Mouse (Mus musculus): ENCODE data around the gene Cfap65.

The Cfap65 gene

DNA sequence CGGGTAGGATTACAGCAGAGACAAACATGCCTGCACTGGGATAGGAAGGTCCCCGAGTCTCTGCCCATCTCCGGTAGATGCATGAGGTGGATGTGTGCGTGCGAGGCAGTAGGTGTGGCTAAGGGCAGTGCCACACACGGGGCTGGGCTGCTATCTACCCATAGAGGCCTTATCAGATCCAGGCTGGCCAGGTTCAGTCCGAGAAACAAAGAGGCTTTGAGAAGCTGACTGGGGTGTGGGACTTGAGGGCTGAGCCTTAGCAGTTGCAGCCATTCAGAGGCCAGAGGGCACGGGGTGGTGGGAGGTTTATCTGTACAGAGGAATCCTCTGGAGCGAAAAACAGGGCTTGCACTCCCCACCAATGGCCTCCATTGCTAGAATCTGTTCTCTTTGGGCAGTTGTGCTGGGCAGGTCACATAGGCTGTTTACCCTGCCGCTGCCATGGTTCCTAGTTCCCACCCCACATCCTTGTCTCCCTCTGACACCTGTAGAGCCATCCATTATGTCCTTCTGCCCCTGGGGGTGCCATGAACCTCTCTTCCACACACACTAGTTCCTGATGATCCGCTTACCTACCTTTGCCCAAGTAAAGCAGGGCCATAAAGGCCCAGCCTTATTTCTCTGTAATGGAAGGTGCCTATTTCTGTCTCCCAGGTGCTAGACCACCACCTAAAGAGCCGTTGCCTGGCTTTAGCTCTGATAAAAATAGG lies 6.4 kb upstream of the Cfap65 start:
- no peak for ATAC-seq (ENCODE audit: insufficient number of reproducible peaks, low FRiP score, low TSS enrichment)

- no peak for ATAC-seq (ENCODE audit: insufficient number of reproducible peaks, low FRiP score, low TSS enrichment)
Measured at GRCm38 (mm10) chr1:74939762-74940161, 4.4 kb upstream of the Cfap65 start.

DNA sequence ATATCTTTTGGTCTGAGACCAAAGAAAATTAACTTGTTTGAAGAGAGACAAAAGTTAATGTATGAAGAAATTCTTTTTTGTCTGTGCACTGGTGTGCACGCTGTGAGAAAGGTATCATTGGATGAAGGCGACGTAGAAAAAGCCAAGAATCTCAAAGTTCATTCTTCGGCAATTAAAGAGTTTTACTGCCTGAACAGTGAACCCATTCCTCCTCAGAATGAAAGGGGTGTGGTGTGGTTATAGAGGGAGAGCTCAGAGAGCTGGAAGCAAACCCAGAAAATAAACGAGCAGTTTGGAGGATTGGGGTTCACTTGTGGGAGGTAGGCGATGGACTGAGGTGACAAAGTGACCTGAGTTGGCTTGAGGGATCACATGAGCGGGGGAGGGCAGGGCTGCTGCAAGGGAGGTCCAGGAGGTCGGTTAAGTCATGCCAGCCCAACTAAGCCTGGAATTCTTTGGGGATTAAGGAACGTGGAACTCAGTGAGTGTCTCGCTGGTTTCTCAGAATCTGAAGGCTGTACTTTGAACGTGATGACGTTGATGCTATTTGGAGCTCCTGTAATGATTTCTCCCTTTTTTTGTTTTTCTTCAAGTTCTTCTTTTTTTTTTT lies 927 bp upstream of the Cfap65 start:
- no peak for ATAC-seq (ENCODE audit: insufficient number of reproducible peaks, low FRiP score, low TSS enrichment)

DNA sequence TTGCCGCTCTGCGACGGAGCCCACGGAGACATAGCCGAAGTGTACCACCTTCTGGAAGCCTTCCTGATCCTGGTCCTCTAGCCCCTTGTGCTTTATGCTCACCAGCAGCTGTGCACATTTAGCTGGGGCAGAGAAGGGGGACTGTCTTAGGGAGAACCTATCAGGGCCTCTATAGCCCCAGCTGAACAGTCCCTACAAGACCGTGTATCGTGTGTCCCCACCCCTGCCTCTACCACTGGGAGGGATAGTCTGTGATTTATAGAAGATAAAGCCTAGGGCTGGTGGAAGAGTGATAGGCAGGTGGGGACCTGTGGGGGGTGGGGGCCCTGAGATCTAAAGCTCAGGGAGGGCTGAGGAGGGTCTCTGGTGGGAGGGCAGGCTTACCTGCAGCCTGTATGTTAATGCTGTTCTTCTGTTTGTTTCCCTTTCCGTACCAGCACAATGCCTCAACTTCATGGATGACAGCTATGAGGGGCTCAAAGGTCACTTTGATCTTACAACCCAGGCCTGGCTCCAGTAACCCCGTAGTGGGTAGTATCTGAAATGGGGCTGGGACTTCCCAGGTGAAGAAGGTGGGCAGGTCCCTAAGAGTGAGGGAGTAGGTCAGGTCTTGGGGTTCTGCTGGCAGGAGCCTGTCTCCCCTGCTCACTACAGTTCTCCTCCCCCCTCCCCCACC lies 7.6 kb downstream of the Cfap65 start:
- ATAC-seq (ENCODE audit: insufficient number of reproducible peaks, low FRiP score, low TSS enrichment), result no peak

DNA sequence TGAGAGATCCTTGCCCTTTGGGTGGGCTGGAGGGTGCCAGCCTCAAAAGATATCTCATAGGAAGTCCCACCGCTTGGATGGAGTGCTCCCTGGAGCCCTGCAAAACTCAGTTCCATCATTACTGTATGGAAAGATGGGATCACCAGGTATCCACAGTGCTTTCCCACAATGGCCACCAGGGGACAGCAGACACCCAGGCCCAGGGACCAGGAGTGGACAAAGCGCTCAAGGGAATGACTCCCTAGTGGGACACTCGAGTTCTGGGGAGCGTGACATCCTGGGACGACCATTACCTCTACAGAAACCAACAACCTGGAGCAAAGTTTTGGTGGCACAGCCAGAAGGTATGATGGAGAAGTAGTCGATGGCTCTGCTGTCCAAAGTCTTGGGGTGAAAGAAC lies 8.7 kb downstream of the Cfap65 start:
- ATAC-seq (ENCODE audit: insufficient number of reproducible peaks, low FRiP score, low TSS enrichment), result 0 out of 2 replicates have a peak, but pooled peaks have one; percentile 49

DNA sequence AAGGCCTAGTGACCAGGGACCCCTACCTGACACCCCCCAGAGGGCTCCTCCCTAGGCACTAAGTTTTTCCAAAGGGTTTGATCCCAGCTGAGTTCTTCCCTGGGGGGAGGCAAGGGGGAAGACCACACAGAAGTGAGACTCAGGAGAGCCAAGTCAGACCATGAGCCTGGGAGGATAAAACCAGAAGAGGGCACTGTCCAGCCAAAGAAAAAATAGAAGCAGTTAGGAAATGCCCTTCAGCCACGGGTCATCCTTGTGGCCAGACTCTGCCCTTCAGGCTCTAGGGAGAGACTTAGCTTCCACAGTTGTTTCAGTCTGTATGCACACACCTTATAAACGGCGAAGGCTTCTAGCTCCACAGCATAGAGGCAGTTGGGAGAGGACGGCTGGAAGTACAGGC lies 10.9 kb downstream of the Cfap65 start:
- no peak for ATAC-seq (ENCODE audit: insufficient number of reproducible peaks, low FRiP score, low TSS enrichment)

DNA sequence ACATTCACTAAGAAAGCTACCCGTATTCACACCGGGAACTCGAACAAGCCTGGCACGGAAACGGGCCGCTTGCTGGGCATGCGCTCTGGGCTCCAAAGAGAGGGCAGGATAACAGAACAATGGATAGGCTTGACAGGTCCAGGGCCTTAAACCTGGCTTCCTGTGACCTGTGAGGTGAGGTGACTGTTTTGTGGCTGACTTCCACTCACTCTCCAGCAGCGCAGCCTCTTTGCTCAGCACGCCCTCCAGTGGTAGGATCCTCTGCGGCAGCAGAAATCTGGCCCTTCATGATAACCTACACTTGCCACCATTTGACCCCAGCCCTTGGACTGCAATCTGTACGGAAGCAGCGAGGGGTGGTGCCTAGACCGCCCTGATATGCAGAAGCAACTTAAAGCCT lies 19.7 kb downstream of the Cfap65 start:
- no peak for ATAC-seq (ENCODE audit: insufficient number of reproducible peaks, low FRiP score, low TSS enrichment)

- no peak for ATAC-seq (ENCODE audit: insufficient number of reproducible peaks, low FRiP score, low TSS enrichment)
Measured at GRCm38 (mm10) chr1:74902191-74902590, 33.2 kb downstream of the Cfap65 start.

GRCm38 (mm10) chr1:74901686-74902085 lies 33.7 kb downstream of the Cfap65 start:
- no peak for ATAC-seq (ENCODE audit: insufficient number of reproducible peaks, low FRiP score, low TSS enrichment)

DNA sequence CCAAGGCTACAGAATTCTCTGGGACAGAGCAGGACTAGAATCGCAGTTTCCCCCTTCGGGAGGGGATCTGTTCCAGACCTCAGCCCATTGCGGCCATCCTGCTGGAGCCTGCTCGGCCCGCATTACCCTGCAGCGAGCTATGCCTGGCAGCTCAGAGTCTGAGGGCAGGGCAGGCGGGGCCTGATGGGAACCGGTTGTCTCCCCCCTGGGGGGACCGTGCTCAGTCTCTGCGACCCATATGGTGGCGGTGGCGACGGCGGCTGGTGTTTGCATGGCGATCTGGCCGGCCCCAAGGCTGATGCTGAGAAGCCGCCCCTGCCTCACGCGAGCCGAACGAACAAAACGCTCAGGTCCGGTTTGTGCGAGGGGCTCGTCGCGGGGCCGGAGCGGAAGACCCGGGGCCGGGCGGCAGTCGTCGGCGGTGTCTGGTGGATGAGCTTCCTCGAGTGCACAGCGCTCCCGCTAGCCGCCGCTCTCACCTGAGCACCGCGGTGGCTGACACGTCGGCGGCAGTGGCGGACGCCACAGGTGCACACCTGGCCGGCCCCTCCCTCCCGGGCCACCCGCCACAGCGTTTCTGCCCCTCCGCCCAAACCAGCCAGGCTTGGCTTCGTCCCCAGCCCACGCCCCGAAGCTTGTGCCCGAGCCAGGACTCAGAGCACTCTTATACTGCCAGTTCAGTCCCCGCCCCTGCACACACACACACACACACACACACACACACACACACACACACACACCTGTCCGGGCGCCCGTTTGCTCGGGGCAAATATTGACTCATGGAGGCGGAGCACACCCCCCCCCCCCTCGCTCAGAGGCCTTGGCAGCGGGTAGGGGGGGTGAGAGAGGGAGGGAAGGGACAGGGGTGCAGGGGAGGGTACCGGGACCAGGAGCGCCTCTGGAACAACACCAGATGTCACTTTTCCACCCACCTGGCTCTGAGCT lies 34.8 kb downstream of the Cfap65 start:
- no peak for ATAC-seq (ENCODE audit: insufficient number of reproducible peaks, low FRiP score, low TSS enrichment)

DNA sequence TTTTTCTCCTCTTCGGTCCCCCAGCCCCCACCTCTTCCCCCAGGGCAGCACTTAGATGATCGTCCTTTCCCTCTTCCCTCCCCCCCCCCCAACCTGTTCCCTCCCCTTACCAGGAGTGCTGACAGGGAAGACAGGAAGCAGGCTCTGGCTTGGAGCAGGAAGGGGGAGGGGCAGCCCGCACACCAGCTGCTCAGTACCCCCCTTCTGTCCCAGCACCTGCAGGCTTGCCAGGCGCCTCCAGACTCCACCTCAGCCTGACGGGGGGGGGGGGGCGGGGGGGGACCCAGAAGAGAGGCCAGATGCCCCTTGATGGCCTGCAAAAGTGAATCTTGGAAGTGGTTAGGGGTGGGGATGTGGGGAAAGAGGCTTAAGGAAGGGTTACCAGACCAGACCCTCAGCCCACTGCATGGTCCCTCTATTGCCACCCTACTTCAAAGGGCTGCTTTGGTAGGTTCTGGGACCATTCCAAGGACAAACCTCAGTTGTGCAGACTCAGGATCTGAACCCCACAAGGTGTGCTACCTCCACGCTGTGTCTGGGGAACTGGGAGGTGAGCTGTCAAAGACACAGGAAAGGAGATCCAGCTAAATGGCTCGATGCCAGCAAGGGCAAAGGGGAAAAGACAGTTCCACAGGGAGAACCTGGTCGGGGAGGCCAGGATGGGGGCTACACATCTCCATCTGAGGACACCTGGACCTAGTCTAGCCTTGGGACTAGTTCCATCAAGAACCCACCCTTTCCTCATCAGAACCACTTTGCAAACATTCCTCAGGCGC lies 36.6 kb downstream of the Cfap65 start:
- no peak for ATAC-seq (ENCODE audit: insufficient number of reproducible peaks, low FRiP score, low TSS enrichment)

- no peak for ATAC-seq (ENCODE audit: insufficient number of reproducible peaks, low FRiP score, low TSS enrichment)
Measured at GRCm38 (mm10) chr1:74897976-74898375, 37.4 kb downstream of the Cfap65 start.

- ATAC-seq (ENCODE audit: insufficient number of reproducible peaks, low FRiP score, low TSS enrichment), result no peak
Measured at GRCm38 (mm10) chr1:74894966-74895365, 40.4 kb downstream of the Cfap65 start.

DNA sequence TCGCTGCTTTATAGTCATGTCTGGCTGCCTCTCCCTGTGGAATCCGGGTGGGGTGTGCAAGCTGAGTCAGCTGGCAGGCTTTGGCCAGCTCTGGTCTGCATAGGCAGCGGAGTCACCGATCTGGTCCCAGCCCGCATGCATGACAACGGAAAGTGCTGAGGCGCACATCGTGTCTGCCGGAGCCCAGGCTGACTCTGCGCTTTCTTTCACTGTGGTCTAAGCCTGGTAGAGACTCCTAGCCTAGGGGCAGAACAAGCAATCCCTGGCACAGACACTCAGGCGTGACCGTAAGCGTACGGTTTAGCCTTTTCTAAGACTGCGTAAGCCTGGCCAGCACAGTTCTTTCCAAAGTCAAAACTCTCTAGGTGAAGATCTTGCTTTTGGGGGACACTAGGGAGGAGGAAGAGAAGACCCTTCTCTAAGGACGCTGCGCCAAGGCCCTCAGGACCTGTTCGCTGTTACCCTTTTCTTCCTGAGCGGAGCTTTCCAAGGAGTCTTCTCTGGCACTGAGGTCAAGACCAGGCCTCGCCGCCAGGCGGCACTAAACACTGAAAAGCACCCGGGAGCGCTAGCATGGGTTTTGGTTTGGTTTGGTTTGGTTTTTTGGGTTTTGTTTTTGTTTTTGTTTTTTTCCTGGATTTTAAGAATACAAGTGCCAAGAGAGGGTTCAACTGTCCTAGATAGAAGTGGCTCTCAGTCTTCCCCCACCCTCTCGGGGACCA lies 42.1 kb downstream of the Cfap65 start, which contains the start of gene Cryba2:
TSS of gene Cryba2 (minus strand) at position 10 of the 722 bp plus-strand sequence.
- peak; percentile 67 for ATAC-seq (ENCODE audit: insufficient number of reproducible peaks, low FRiP score, low TSS enrichment)

DNA sequence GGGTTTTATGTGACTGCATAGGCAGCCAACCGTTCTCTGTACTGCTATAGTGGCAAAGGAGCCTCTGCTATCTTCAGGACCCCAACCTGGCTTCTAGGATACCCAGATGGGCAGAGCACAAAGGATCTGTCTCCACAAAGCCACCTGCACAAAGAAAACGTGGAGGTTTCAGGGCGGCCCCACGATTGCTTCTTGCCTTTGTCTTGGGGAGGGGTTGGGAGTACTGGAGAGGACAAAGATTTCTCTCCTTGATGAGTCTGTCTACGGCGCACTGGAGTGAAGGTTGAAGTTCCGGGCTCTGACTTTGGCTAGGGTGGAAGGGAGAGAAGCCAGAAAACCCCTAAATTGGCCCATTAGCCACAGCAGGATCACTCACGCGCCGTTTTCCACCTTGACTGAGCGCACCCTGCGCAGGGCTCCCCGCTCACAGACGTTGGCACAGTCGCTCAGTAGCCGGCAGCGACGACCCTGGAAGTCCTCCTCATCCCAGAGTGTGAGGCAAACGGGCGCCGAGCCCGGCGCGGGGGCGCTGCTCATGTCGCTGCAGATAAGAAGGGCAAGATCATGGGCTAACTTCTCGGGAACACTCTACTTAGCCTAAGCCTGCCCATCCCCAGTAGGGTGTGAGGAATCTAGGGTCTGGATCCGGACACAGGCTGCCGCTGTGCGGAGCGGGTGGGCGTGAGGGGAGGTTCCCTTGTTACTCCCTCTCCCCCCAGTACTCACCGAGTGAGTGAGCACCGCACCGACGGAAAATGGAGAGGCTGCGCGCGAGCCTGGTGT lies 42.9 kb downstream of the Cfap65 start:
- ATAC-seq (ENCODE audit: insufficient number of reproducible peaks, low FRiP score, low TSS enrichment), result no peak

DNA sequence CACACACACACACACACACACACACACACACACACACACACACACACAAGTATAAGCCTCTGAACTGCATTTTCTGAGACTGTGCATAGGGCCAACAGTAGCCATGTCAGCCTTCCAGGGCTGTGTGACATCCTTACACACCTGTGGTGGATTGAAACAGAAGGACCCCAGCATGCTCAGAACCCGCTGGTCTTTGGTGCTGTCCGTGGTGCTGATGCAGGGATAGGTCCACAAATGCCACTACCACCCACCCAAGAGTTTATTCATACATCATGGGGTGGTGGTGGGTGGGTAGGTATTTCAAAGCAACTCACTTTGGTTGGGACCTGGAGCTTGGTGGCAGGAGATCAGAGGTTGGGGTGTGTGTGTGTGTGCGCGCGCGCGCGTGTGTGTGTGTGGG lies 43.9 kb downstream of the Cfap65 start:
- ATAC-seq (ENCODE audit: insufficient number of reproducible peaks, low FRiP score, low TSS enrichment), result no peak

DNA sequence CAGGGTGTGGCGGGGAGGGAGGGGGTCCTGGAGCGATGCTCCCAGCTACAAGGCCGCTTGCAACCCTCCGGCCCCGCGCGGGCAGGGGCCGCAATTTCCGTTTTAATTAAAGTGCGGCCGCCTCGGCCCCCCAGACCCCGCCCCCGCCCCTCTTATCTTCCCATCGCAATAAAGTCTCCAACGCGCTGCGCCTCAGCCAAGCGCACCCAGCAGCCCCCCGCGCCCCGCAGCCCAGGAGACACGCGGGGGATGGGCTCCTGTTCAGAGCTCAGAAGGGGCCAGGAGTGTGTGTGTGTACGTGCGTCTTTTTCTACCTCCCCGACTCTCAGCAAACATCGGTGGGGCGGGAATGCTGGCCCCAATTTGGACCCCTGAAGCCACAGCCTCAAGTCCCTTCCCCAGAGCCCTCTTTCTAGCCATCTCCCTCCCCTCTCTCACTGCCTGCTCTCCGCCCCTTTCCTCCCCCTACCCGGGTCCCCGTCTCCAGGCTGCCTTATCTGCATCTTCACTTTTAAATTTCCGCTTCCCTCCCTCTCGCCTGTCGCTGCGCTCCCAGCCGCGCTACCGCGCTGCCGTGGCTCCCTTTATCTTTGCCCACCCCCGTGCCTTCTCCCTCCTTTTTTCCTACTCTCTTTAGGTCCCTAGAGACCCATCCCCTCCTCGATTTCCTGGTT lies 49.9 kb downstream of the Cfap65 start, which contains the start of gene Fev:
TSS of gene Fev (minus strand) at position 51 of the 674 bp plus-strand sequence.
- ATAC-seq (ENCODE audit: insufficient number of reproducible peaks, low FRiP score, low TSS enrichment), result no peak

All from cerebellum, adult (tissue).